Comparison of ENCODE assay signal across 11 mouse cellular contexts in the genomic region with DNA sequence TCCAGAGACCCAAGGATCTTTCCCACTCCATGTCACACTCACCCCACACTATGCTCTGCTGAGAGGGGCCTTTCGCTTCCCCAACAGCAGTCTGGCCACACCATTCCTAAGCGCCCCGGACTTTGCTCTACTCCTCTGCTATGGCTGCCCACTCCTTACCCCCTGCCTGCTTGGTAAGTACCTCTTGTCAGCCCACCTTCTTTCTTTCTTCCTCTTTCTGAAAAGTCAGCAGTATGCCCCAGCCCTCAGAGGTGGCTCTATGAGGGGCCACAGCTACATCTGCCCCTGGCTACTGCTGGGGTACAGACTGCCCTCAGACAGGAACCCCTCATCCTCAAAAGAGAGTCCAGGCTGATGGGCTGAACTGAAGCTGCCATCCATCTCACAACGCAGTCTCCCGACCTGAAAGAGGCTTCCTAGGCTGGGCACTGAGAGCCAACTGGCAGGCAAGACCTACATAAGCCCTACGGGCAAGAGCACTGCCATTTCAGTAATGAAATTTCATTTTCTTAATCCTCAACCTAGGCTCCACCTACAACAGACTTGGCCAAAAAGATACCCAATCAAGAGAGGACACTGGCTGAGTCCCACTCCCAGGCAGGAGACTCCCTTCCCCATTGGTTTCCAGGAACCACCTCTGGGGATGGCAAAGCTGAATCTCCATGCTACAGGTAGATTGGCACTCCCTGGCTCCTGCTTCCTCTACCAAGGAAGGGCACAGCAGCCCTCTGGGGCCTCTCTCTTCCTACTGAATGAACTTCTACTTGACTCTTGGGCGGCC. TPM values are rescaled to one million over a fixed set of nuclear protein-coding genes. Genes with fewer than 3 reads are reported as not detected.
A peak's percentile ranks its signal among the peaks of the same experiment; 100 is the strongest.
DNase-seq lines count a peak whose midpoint lies in the region; ATAC-seq lines count a peak whose summit lies in the region.
"Had no signal": no experiment of that assay in that cellular context is flagged by ENCODE, and none has a peak within 500 bp of the region (broad histone marks: within the 10 kb centered on the region; RNA-seq: fewer than 3 reads in every experiment).

No protein-coding gene starts in this region.

- H3K4me2 ChIP-seq in midbrain, embryonic 11.5 days, result no peak overlapping the region
- no peak overlapping the region for H3K4me2 ChIP-seq in midbrain, embryonic 15.5 days

- no peak overlapping the region for H3K4me3 ChIP-seq in midbrain, embryonic 11.5 days (ENCODE audit: low read depth, low read length)
- no peak overlapping the region for H3K4me3 ChIP-seq in midbrain, embryonic 15.5 days
- peak overlapping the region; percentile 72 for H3K4me3 ChIP-seq in limb, embryonic 10.5 days

- peaks cover 16% of the 10 kb centered on the region; the same call in 1 of the 2 replicates for H3K4me1 ChIP-seq in midbrain, embryonic 11.5 days (ENCODE audit: control insufficient read depth, insufficient read depth, low read length)
- H3K4me1 ChIP-seq in midbrain, embryonic 15.5 days, result peaks cover 21% of the 10 kb centered on the region
- peaks cover 38% of the 10 kb centered on the region for H3K4me1 ChIP-seq in limb, embryonic 10.5 days

- no peak for ATAC-seq in midbrain, embryonic 11.5 days (ENCODE audit: low FRiP score)
- ATAC-seq in midbrain, embryonic 15.5 days (replicated peaks), result no peak
- peak; percentile 14 for ATAC-seq in megakaryocyte progenitor cell, adult 5-6 weeks (replicated peaks; ENCODE audit: poor library complexity)

- WGBS in midbrain, embryonic 11.5 days, result 95% methylated on average over 7 of the region's 7 CpGs
- WGBS in midbrain, embryonic 15.5 days, result 94% methylated on average over 7 of the region's 7 CpGs
- 95% methylated on average over 7 of the region's 7 CpGs for WGBS in limb, embryonic 10.5 days

- no peak overlapping the region for H3K9ac ChIP-seq in midbrain, embryonic 11.5 days (ENCODE audit: low read length)
- H3K9ac ChIP-seq in midbrain, embryonic 15.5 days, result no peak overlapping the region
- H3K9ac ChIP-seq: midbrain, embryonic 12.5 days had no signal

- H3K27me3 ChIP-seq in midbrain, embryonic 11.5 days (ENCODE audit: control insufficient read depth, insufficient read depth, low read length), result no peaks in the 10 kb centered on the region
- no peaks in the 10 kb centered on the region for H3K27me3 ChIP-seq in midbrain, embryonic 15.5 days (replicated peaks)
- H3K27me3 ChIP-seq in limb, embryonic 10.5 days (ENCODE audit: low read depth, poor library complexity, severe bottlenecking), result no peaks in the 10 kb centered on the region
- H3K27me3 ChIP-seq: midbrain, embryonic 12.5 days had no signal

- DNase-seq in heart, adult 11 months, result peak; percentile 86
- no peak for DNase-seq in heart, adult 8-10 months (ENCODE audit: low spot score)
- peak; percentile 78 for DNase-seq in midbrain, embryonic 11.5 days (ENCODE audit: low spot score, missing footprints)
- no peak for DNase-seq in limb, embryonic 10.5 days (ENCODE audit: low spot score)
- DNase-seq in Muller cell, postnatal 12 days (ENCODE audit: inconsistent ontology term), result no peak
- no peak for DNase-seq in embryo, embryonic 11 days
- DNase-seq: layer of hippocampus, postnatal 36 days had no signal

- no peaks in the 10 kb centered on the region for H3K9me3 ChIP-seq in midbrain, embryonic 11.5 days (ENCODE audit: control insufficient read depth, low read length)
- no peaks in the 10 kb centered on the region for H3K9me3 ChIP-seq in midbrain, embryonic 15.5 days
- H3K9me3 ChIP-seq in limb, embryonic 10.5 days (replicated peaks), result no peaks in the 10 kb centered on the region
- H3K9me3 ChIP-seq: midbrain, embryonic 12.5 days had no signal

- H3K36me3 ChIP-seq in midbrain, embryonic 11.5 days (ENCODE audit: control insufficient read depth, insufficient read depth, low read length), result peaks cover 3% of the 10 kb centered on the region; the same call in 1 of the 2 replicates
- no peaks in the 10 kb centered on the region for H3K36me3 ChIP-seq in midbrain, embryonic 15.5 days (replicated peaks)
- H3K36me3 ChIP-seq in limb, embryonic 10.5 days, result peaks cover 40% of the 10 kb centered on the region

- no peak overlapping the region for H3K27ac ChIP-seq in midbrain, embryonic 11.5 days (ENCODE audit: low read depth, low read length)
- H3K27ac ChIP-seq in midbrain, embryonic 15.5 days, result no peak overlapping the region
- H3K27ac ChIP-seq in limb, embryonic 10.5 days, result no peak overlapping the region
- H3K27ac ChIP-seq: midbrain, embryonic 12.5 days had no signal

RNA-seq across cellular contexts. Expression of a gene that starts 1.7 kb away (rescaled TPM):
- 10 to 100 TPM; 23.2 to 31.4 (median 25.9) TPM for total RNA-seq in heart, adult 8-10 months (2022)
- polyA plus RNA-seq in midbrain, embryonic 11.5 days (2014; fragmentation: Nextera tagmentation; extraction: Ambion mirVana), result 93.7 and 102 TPM in 2 replicates
- polyA plus RNA-seq in midbrain, embryonic 15.5 days (2015; fragmentation: Nextera tagmentation; extraction: Ambion mirVana), result 63.8 and 79.7 TPM in 2 replicates
- polyA plus RNA-seq in limb, embryonic 10.5 days (2016; fragmentation: Nextera tagmentation; extraction: Ambion mirVana), result 105 and 107 TPM in 2 replicates
- total RNA-seq in megakaryocyte progenitor cell, adult 5-6 weeks (2015), result 190 and 207 TPM in 2 replicates
- 307 and 339 TPM in 2 replicates for total RNA-seq in megakaryocyte progenitor cell, adult 5-6 weeks (2017)

RNA-seq across cellular contexts. Expression of a gene that starts 13.4 kb away (rescaled TPM):
- total RNA-seq in heart, adult 8-10 months (2022), result 10 to 100 TPM in 1 of 4 experiments, 1 to 10 TPM in 3; 4.1 to 10.8 (median 6.5) TPM
- 5.3 and 6.8 TPM in 2 replicates for polyA plus RNA-seq in midbrain, embryonic 11.5 days (2014; fragmentation: Nextera tagmentation; extraction: Ambion mirVana)
- 0.50 and 0.79 TPM in 2 replicates for polyA plus RNA-seq in midbrain, embryonic 15.5 days (2015; fragmentation: Nextera tagmentation; extraction: Ambion mirVana)
- 4.8 and 5.0 TPM in 2 replicates for polyA plus RNA-seq in limb, embryonic 10.5 days (2016; fragmentation: Nextera tagmentation; extraction: Ambion mirVana)
- not detected in 2 replicates for total RNA-seq in megakaryocyte progenitor cell, adult 5-6 weeks (2015)
- 0.30 TPM in 1 of 2 replicates, not detected in the other for total RNA-seq in megakaryocyte progenitor cell, adult 5-6 weeks (2017)
- total RNA-seq: layer of hippocampus, postnatal 36 days had no signal
- polyA plus RNA-seq: cortical plate, adult 2 months had no signal

RNA-seq across cellular contexts. Expression of a gene that starts 21.5 kb away (rescaled TPM):
- total RNA-seq in heart, adult 8-10 months (2022), result 10 to 100 TPM; 27.3 to 28.7 (median 28.4) TPM
- polyA plus RNA-seq in midbrain, embryonic 11.5 days (2014; fragmentation: Nextera tagmentation; extraction: Ambion mirVana), result 163 and 164 TPM in 2 replicates
- polyA plus RNA-seq in midbrain, embryonic 15.5 days (2015; fragmentation: Nextera tagmentation; extraction: Ambion mirVana), result 114 and 118 TPM in 2 replicates
- polyA plus RNA-seq in limb, embryonic 10.5 days (2016; fragmentation: Nextera tagmentation; extraction: Ambion mirVana), result 193 and 217 TPM in 2 replicates
- 27.7 and 29.3 TPM in 2 replicates for total RNA-seq in megakaryocyte progenitor cell, adult 5-6 weeks (2015)
- 33.8 and 43.0 TPM in 2 replicates for total RNA-seq in megakaryocyte progenitor cell, adult 5-6 weeks (2017)

RNA-seq across cellular contexts. Expression of a gene that starts 26.8 kb away (rescaled TPM):
- total RNA-seq in heart, adult 8-10 months (2022), result 1,000 to 10,000 TPM; 1,537 to 1,974 (median 1,684) TPM
- polyA plus RNA-seq in midbrain, embryonic 11.5 days (2014; fragmentation: Nextera tagmentation; extraction: Ambion mirVana), result 694 and 705 TPM in 2 replicates
- polyA plus RNA-seq in midbrain, embryonic 15.5 days (2015; fragmentation: Nextera tagmentation; extraction: Ambion mirVana), result 656 and 712 TPM in 2 replicates
- 527 and 556 TPM in 2 replicates for polyA plus RNA-seq in limb, embryonic 10.5 days (2016; fragmentation: Nextera tagmentation; extraction: Ambion mirVana)
- total RNA-seq in megakaryocyte progenitor cell, adult 5-6 weeks (2015), result 546 and 547 TPM in 2 replicates
- 250 and 276 TPM in 2 replicates for total RNA-seq in megakaryocyte progenitor cell, adult 5-6 weeks (2017)

RNA-seq across cellular contexts. Expression of a gene that starts 35.8 kb away (rescaled TPM):
- total RNA-seq in heart, adult 8-10 months (2022), result 10 to 100 TPM; 49.9 to 68.8 (median 58.7) TPM
- polyA plus RNA-seq in midbrain, embryonic 11.5 days (2014; fragmentation: Nextera tagmentation; extraction: Ambion mirVana), result 129 and 130 TPM in 2 replicates
- 108 and 113 TPM in 2 replicates for polyA plus RNA-seq in midbrain, embryonic 15.5 days (2015; fragmentation: Nextera tagmentation; extraction: Ambion mirVana)
- 125 and 132 TPM in 2 replicates for polyA plus RNA-seq in limb, embryonic 10.5 days (2016; fragmentation: Nextera tagmentation; extraction: Ambion mirVana)
- 85.8 and 87.2 TPM in 2 replicates for total RNA-seq in megakaryocyte progenitor cell, adult 5-6 weeks (2015)
- 145 and 157 TPM in 2 replicates for total RNA-seq in megakaryocyte progenitor cell, adult 5-6 weeks (2017)

Comparison
In these comparisons a context has a peak if more than half of its experiments do, and no peak if none do; other contexts are left out.
1. DNase-seq: peak in heart, adult 11 months (single experiment) and midbrain, embryonic 11.5 days (single experiment); none in heart, adult 8-10 months (single experiment), limb, embryonic 10.5 days (single experiment), Muller cell, postnatal 12 days (single experiment) and embryo, embryonic 11 days (single experiment).